Mouse (Mus musculus) lung, adult 2 months (tissue): ENCODE measurements around the gene Zfp383.

Experiments used
- CTCF ChIP-seq: fragments of 200-500 bp; IDR thresholded peaks from 2 replicates; pipeline ENCODE4 v1.5.1; 2011; ENCODE audit warnings: mild to moderate bottlenecking, low read length, control low read depth; ENCODE audit not compliant: insufficient read depth
- POLR2A ChIP-seq: fragments of 200-500 bp; IDR thresholded peaks from 2 replicates; pipeline ENCODE4 v1.6.1; 2011; ENCODE audit warnings: low read depth, mild to moderate bottlenecking, control low read depth, low read length, borderline replicate concordance; ENCODE audit errors: extremely low read depth

GRCm38 (mm10) chr7:29907206-29907605, 817 bp upstream of the Zfp383 start:
- TF ChIP-seq CTCF (no peak), POLR2A (no peak)
